Mouse (Mus musculus) MEL (cell line): Measurements from ENCODE around the gene Scd3. TPM values are rescaled to one million over a fixed set of nuclear protein-coding genes. Genes with fewer than 3 reads are reported as not detected.
"Not testable (repeated sequence)": the region's sequence is repeated elsewhere in the genome, so short reads cannot be mapped to it uniquely, and the experiment has no call there.

Source experiments
- DNase-seq: peaks from one replicate; pipeline ENCODE4 v3.0.0; 2011; ENCODE audit warnings: low read depth, low spot score
- H3K27ac ChIP-seq: 2 replicates; pipeline ENCODE4 v1.5.1; 2012; ENCODE audit warnings: low read depth, mild to moderate bottlenecking, control low read depth, low read length, moderate library complexity; ENCODE audit not compliant: control insufficient read depth
- H3K27me3 ChIP-seq, 2 experiments: fragments of 150-350 bp in 1 of 2; sonication (generic) in 1 of 2; 2 replicates each; pipeline ENCODE4 v1.6.1; 2012; ENCODE audit warnings: low read length in 2 of 2, mild to moderate bottlenecking in 2 of 2, improper control_type of control experiment in 1 of 2, moderate library complexity in 1 of 2; ENCODE audit not compliant: insufficient read depth in 2 of 2, control insufficient read depth in 1 of 2
- H3K36me3 ChIP-seq, 2 experiments: 2 replicates each; pipeline ENCODE4 v1.6.1; 2012 to 2014; ENCODE audit warnings: low read length in 2 of 2, improper control_type of control experiment in 1 of 2, inconsistent platforms in 1 of 2, mild to moderate bottlenecking in 1 of 2; ENCODE audit not compliant: insufficient read depth in 2 of 2, control insufficient read depth in 1 of 2
- H3K4me1 ChIP-seq, 2 experiments: fragments of 150-350 bp in 1 of 2; sonication (generic) in 1 of 2; 2 replicates each; pipeline ENCODE4 v1.6.1; 2012; ENCODE audit warnings: low read length in 2 of 2, improper control_type of control experiment in 1 of 2, mild to moderate bottlenecking in 1 of 2; ENCODE audit not compliant: insufficient read depth in 2 of 2, control insufficient read depth in 1 of 2
- H3K4me3 ChIP-seq, 2 experiments: fragments of 150-350 bp in 1 of 2; sonication (generic) in 1 of 2; 2 replicates each; pipeline ENCODE4 v1.5.1; 2012; ENCODE audit warnings: low read depth in 2 of 2, low read length in 2 of 2, mild to moderate bottlenecking in 2 of 2, moderate library complexity in 2 of 2, control low read depth in 1 of 2, improper control_type of control experiment in 1 of 2; ENCODE audit not compliant: control insufficient read depth in 1 of 2, insufficient read depth in 1 of 2
- H3K79me2 ChIP-seq: 2 replicates; pipeline ENCODE4 v1.6.1; 2012; ENCODE audit warnings: mild to moderate bottlenecking, low read length, moderate library complexity; ENCODE audit not compliant: control insufficient read depth, poor library complexity, insufficient read depth
- H3K9ac ChIP-seq: 2 replicates; pipeline ENCODE4 v1.6.1; 2012; ENCODE audit warnings: low read depth, mild to moderate bottlenecking, control low read depth, low read length, moderate library complexity; ENCODE audit not compliant: control insufficient read depth, poor library complexity, severe bottlenecking
- H3K9me3 ChIP-seq: fragments of 150-350 bp; sonication (generic); replicated peaks from 2 replicates; pipeline ENCODE4 v1.6.1; 2012; ENCODE audit warnings: mild to moderate bottlenecking, low read length, improper control_type of control experiment, moderate library complexity; ENCODE audit not compliant: insufficient read depth
- CTCF ChIP-seq, 3 experiments: IDR thresholded peaks in 2 of 3; conservative IDR thresholded peaks in 1 of 3; 2 replicates each; pipeline ENCODE4 v1.5.1; 2011 to 2012; ENCODE audit warnings: low read length in 3 of 3, low read depth in 2 of 3, mild to moderate bottlenecking in 2 of 3, improper control_type of control experiment in 1 of 3, inconsistent platforms in 1 of 3, mixed read lengths in 1 of 3, moderate library complexity in 1 of 3; ENCODE audit not compliant: control insufficient read depth in 1 of 3, insufficient read depth in 1 of 3, poor library complexity in 1 of 3, severe bottlenecking in 1 of 3
- MYB ChIP-seq: IDR thresholded peaks from 2 replicates; pipeline ENCODE4 v1.6.1; 2011; ENCODE audit warnings: mild to moderate bottlenecking, low read depth, low read length, improper control_type of control experiment
- MYC ChIP-seq: IDR thresholded peaks from 2 replicates; pipeline ENCODE4 v1.6.1; 2011; ENCODE audit warnings: low read depth, mild to moderate bottlenecking, low read length, improper control_type of control experiment, moderate library complexity
- NELFE ChIP-seq: IDR thresholded peaks from 2 replicates; pipeline ENCODE4 v1.6.1; 2011; ENCODE audit warnings: low read depth, low read length, improper control_type of control experiment
- NRF1 ChIP-seq: IDR thresholded peaks from 2 replicates; pipeline ENCODE4 v1.6.1; 2014; ENCODE audit warnings: low read depth, mild to moderate bottlenecking, inconsistent platforms, low read length, improper control_type of control experiment, moderate library complexity; ENCODE audit not compliant: poor library complexity, insufficient read depth, severe bottlenecking
- POLR2A ChIP-seq, 2 experiments: IDR thresholded peaks; 2 replicates each; pipeline ENCODE4 v1.6.1; 2011 to 2012; ENCODE audit warnings: low read length in 2 of 2, mild to moderate bottlenecking in 2 of 2, control low read depth in 1 of 2, improper control_type of control experiment in 1 of 2, low read depth in 1 of 2, moderate library complexity in 1 of 2; ENCODE audit not compliant: control insufficient read depth in 1 of 2, insufficient read depth in 1 of 2, poor library complexity in 1 of 2
- SIN3A ChIP-seq: IDR thresholded peaks from 2 replicates; pipeline ENCODE4 v1.6.1; 2012; ENCODE audit warnings: low read length, improper control_type of control experiment, inconsistent platforms
- SMC3 ChIP-seq: IDR thresholded peaks from 2 replicates; pipeline ENCODE4 v1.6.1; 2011; ENCODE audit warnings: low read depth, low read length, improper control_type of control experiment
- USF1 ChIP-seq: IDR thresholded peaks from 2 replicates; pipeline ENCODE4 v1.6.1; 2014; ENCODE audit warnings: low read depth, mild to moderate bottlenecking, inconsistent platforms, low read length, improper control_type of control experiment, moderate library complexity
- ZC3H11A ChIP-seq: IDR thresholded peaks from 2 replicates; pipeline ENCODE4 v1.6.1; 2012; ENCODE audit warnings: low read depth, mild to moderate bottlenecking, inconsistent platforms, low read length, improper control_type of control experiment
- ZMIZ1 ChIP-seq: IDR thresholded peaks from 2 replicates; pipeline ENCODE4 v1.6.1; 2012; ENCODE audit warnings: low read depth, mild to moderate bottlenecking, inconsistent platforms, low read length, improper control_type of control experiment, moderate library complexity
- ZNF384 ChIP-seq: IDR thresholded peaks from 2 replicates; pipeline ENCODE4 v1.6.1; 2012; ENCODE audit warnings: low read depth, mild to moderate bottlenecking, inconsistent platforms, low read length, improper control_type of control experiment
- polyA plus RNA-seq, 2 experiments: library from polyadenylated mRNA; stranded (reverse) in 1 of 2; unstranded in 1 of 2; fragments of >175 nt in 1 of 2; fragments of >200 nt in 1 of 2; gene quantifications; 2 replicates each; pipeline versions ENCODE4 v1.2.1 to v1.2.4; 2012; ENCODE audit warnings: low replicate concordance in 2 of 2, low read depth in 1 of 2; ENCODE audit not compliant: insufficient read length in 2 of 2, insufficient read depth in 1 of 2, missing spikeins in 1 of 2
- total RNA-seq: library from RNA; depleted of rRNA; stranded (reverse); fragments of 300-350 nt; gene quantifications from 2 replicates; pipeline ENCODE4 v1.2.3, GENCODE M21; 2012

The Scd3 gene
- total and polyA plus RNA-seq, 3 experiments: 0.65 to 745 (median 0.96) TPM

GRCm38 (mm10) chr19:44248081-44248853 is 45.2 kb downstream of the Scd3 start (continued):
- peak; percentile 96 for TF ChIP-seq USF1
- TF ChIP-seq MYC: peak; percentile 67; the same call in 1 of the 2 replicates
- TF ChIP-seq SIN3A: peak; percentile 79
- peak; percentile 87 for TF ChIP-seq NELFE
- no peak for TF ChIP-seq MYB
- peak; percentile 77 for TF ChIP-seq ZMIZ1
- TF ChIP-seq NRF1: peak; percentile 50; the same call in 1 of the 2 replicates
- TF ChIP-seq POLR2A (IDR thresholded peaks at IDR 0.05; ENCODE audit: control insufficient read depth in 1 of 2, insufficient read depth in 1 of 2, low read depth in 1 of 2, low read length in 2 of 2, poor library complexity in 1 of 2): peak; percentile 49 to 95
- TF ChIP-seq ZNF384: peak; percentile 95
- TF ChIP-seq, all 39 proteins: peak for 19

- H3K9ac ChIP-seq: peak overlapping the region; percentile 65
- H3K9me3 ChIP-seq: no peaks in the 10 kb centered on the region
- no peak for DNase-seq
- H3K27ac ChIP-seq: peak overlapping the region; percentile 94
- TF ChIP-seq SIN3A: 0 out of 2 replicates have a peak, but pooled peaks have one; percentile 9
- no peak for TF ChIP-seq ZC3H11A
- TF ChIP-seq, all 39 proteins: peak for 1
- peaks cover 3 to 14% of the 10 kb centered on the region in 2 experiments for H3K4me1 ChIP-seq
- H3K4me3 ChIP-seq: peak overlapping the region; percentile 47 to 49
- H3K36me3 ChIP-seq: peaks cover 0 to 9% of the 10 kb centered on the region in 2 experiments; a peak in 2 of 4 replicates
- no peaks in the 10 kb centered on the region for H3K27me3 ChIP-seq
- no peaks in the 10 kb centered on the region; the same call in 1 of the 2 replicates for H3K79me2 ChIP-seq
Measured at GRCm38 (mm10) chr19:44248854-44249351, 45.8 kb downstream of the Scd3 start.

- TF ChIP-seq CTCF (IDR thresholded peaks at IDR 0.05 in 2 of 3, conservative IDR thresholded peaks at IDR 0.05 in 1 of 3; ENCODE audit: control insufficient read depth in 1 of 3, insufficient read depth in 1 of 3, low read depth in 2 of 3, low read length in 3 of 3, poor library complexity in 1 of 3, severe bottlenecking in 1 of 3) (peak in 1 of 3 experiments; percentile 20; a peak in 2 of 6 replicates), ZNF384 (peak; percentile 48; the same call in 1 of the 2 replicates), SMC3 (0 out of 2 replicates have a peak, but pooled peaks have one; percentile 23)
- TF ChIP-seq, all 39 proteins: peak for 3; not testable (repeated sequence) for 36
- not testable (repeated sequence) for H3K27ac ChIP-seq, H3K27me3 ChIP-seq, H3K9ac ChIP-seq, H3K9me3 ChIP-seq, H3K36me3 ChIP-seq, H3K79me2 ChIP-seq, H3K4me3 ChIP-seq, DNase-seq
- H3K4me1 ChIP-seq: peaks cover 3 to 11% of the 10 kb centered on the region in 2 experiments
Measured at GRCm38 (mm10) chr19:44251138-44251537, 48.1 kb downstream of the Scd3 start.
